Mouse (Mus musculus): Measurements from ENCODE around the gene Dysf. TPM values are rescaled to one million over a fixed set of nuclear protein-coding genes. Genes with fewer than 3 reads are reported as not detected.

The Dysf gene
- polyA plus RNA-seq, 1 experiment from 2014 or later = 2.3 TPM

- H3K27ac ChIP-seq (replicated peaks) = no peak overlapping the region
- H3K27me3 ChIP-seq (replicated peaks) = no peaks in the 10 kb centered on the region
- H3K9ac ChIP-seq (replicated peaks) = no peak overlapping the region
- no peak overlapping the region for H3K4me3 ChIP-seq (replicated peaks)
- no peaks in the 10 kb centered on the region for H3K9me3 ChIP-seq (replicated peaks)
- H3K4me2 ChIP-seq = no peak overlapping the region
- H3K36me3 ChIP-seq = no peaks in the 10 kb centered on the region
- H3K4me1 ChIP-seq = no peaks in the 10 kb centered on the region
- no peak for ATAC-seq (ENCODE audit: low FRiP score)
- WGBS = 65% methylated on average over 11 of the region's 11 CpGs
Measured at GRCm38 (mm10) chr6:84219119-84219518, 210.7 kb downstream of the Dysf start.

GRCm38 (mm10) chr6:84224861-84225260 lies 216.5 kb downstream of the Dysf start:
- 41% methylated on average over 4 of the region's 4 CpGs for WGBS
- Histone ChIP-seq H3K4me1 (no peaks in the 10 kb centered on the region), H3K4me3 (replicated peaks) (no peak overlapping the region), H3K9me3 (replicated peaks) (no peaks in the 10 kb centered on the region), H3K27ac (replicated peaks) (no peak overlapping the region), H3K27me3 (replicated peaks) (peaks cover 3% of the 10 kb centered on the region; the same call in 1 of the 2 replicates), H3K4me2 (no peak overlapping the region), H3K36me3 (no peaks in the 10 kb centered on the region), H3K9ac (replicated peaks) (no peak overlapping the region)
- ATAC-seq (ENCODE audit: low FRiP score) = no peak

- H3K27me3 ChIP-seq (replicated peaks) = peaks cover 3% of the 10 kb centered on the region; the same call in 1 of the 2 replicates
- no peaks in the 10 kb centered on the region for H3K4me1 ChIP-seq
- ATAC-seq (ENCODE audit: low FRiP score) = no peak
- no peak overlapping the region for H3K27ac ChIP-seq (replicated peaks)
- no peak overlapping the region for H3K9ac ChIP-seq (replicated peaks)
- 76% methylated on average over 6 of the region's 6 CpGs for WGBS
- no peak overlapping the region for H3K4me2 ChIP-seq
- no peaks in the 10 kb centered on the region for H3K9me3 ChIP-seq (replicated peaks)
- H3K36me3 ChIP-seq = no peaks in the 10 kb centered on the region
- no peak overlapping the region for H3K4me3 ChIP-seq (replicated peaks)
Measured at GRCm38 (mm10) chr6:84225587-84225986, 217.2 kb downstream of the Dysf start.

- no peak for ATAC-seq (ENCODE audit: low FRiP score)
- Histone ChIP-seq H3K36me3 (no peaks in the 10 kb centered on the region), H3K27me3 (replicated peaks) (peaks cover 3% of the 10 kb centered on the region; the same call in 1 of the 2 replicates), H3K9ac (replicated peaks) (no peak overlapping the region), H3K27ac (replicated peaks) (no peak overlapping the region), H3K9me3 (replicated peaks) (no peaks in the 10 kb centered on the region), H3K4me2 (no peak overlapping the region), H3K4me3 (replicated peaks) (no peak overlapping the region), H3K4me1 (peaks cover 5% of the 10 kb centered on the region; the same call in 1 of the 2 replicates)
- WGBS = 86% methylated on average over 4 of the region's 4 CpGs
Measured at GRCm38 (mm10) chr6:84228196-84228595, 219.8 kb downstream of the Dysf start.

GRCm38 (mm10) chr6:84228786-84229185 lies 220.4 kb downstream of the Dysf start:
- ATAC-seq (ENCODE audit: low FRiP score) = no peak
- peaks cover 5% of the 10 kb centered on the region; the same call in 1 of the 2 replicates for H3K4me1 ChIP-seq
- peaks cover 3% of the 10 kb centered on the region; the same call in 1 of the 2 replicates for H3K27me3 ChIP-seq (replicated peaks)
- WGBS = 23% methylated on average over 5 of the region's 5 CpGs
- H3K36me3 ChIP-seq = no peaks in the 10 kb centered on the region
- no peak overlapping the region for H3K4me3 ChIP-seq (replicated peaks)
- H3K9me3 ChIP-seq (replicated peaks) = no peaks in the 10 kb centered on the region
- no peak overlapping the region for H3K27ac ChIP-seq (replicated peaks)
- H3K4me2 ChIP-seq = no peak overlapping the region
- H3K9ac ChIP-seq (replicated peaks) = no peak overlapping the region

- WGBS = 68% methylated on average over 7 of the region's 7 CpGs
- no peaks in the 10 kb centered on the region for H3K36me3 ChIP-seq
- no peaks in the 10 kb centered on the region for H3K9me3 ChIP-seq (replicated peaks)
- H3K27ac ChIP-seq (replicated peaks) = no peak overlapping the region
- peaks cover 5% of the 10 kb centered on the region; the same call in 1 of the 2 replicates for H3K4me1 ChIP-seq
- H3K4me3 ChIP-seq (replicated peaks) = no peak overlapping the region
- no peak for ATAC-seq (ENCODE audit: low FRiP score)
- no peak overlapping the region for H3K9ac ChIP-seq (replicated peaks)
- H3K27me3 ChIP-seq (replicated peaks) = peaks cover 3% of the 10 kb centered on the region; the same call in 1 of the 2 replicates
- H3K4me2 ChIP-seq = no peak overlapping the region
Measured at GRCm38 (mm10) chr6:84229739-84230138, 221.3 kb downstream of the Dysf start.

- no peaks in the 10 kb centered on the region for H3K9me3 ChIP-seq (replicated peaks)
- no peaks in the 10 kb centered on the region for H3K36me3 ChIP-seq
- H3K4me3 ChIP-seq (replicated peaks) = no peak overlapping the region
- no peak overlapping the region for H3K4me2 ChIP-seq
- no peak for ATAC-seq (ENCODE audit: low FRiP score)
- peaks cover 5% of the 10 kb centered on the region; the same call in 1 of the 2 replicates for H3K4me1 ChIP-seq
- H3K9ac ChIP-seq (replicated peaks) = no peak overlapping the region
- H3K27me3 ChIP-seq (replicated peaks) = peaks cover 3% of the 10 kb centered on the region; the same call in 1 of the 2 replicates
- whole genome bisulfite sequencing = 58% methylated on average over 7 of the region's 7 CpGs
- no peak overlapping the region for H3K27ac ChIP-seq (replicated peaks)
Measured at GRCm38 (mm10) chr6:84231108-84231507, 222.7 kb downstream of the Dysf start.

DNA sequence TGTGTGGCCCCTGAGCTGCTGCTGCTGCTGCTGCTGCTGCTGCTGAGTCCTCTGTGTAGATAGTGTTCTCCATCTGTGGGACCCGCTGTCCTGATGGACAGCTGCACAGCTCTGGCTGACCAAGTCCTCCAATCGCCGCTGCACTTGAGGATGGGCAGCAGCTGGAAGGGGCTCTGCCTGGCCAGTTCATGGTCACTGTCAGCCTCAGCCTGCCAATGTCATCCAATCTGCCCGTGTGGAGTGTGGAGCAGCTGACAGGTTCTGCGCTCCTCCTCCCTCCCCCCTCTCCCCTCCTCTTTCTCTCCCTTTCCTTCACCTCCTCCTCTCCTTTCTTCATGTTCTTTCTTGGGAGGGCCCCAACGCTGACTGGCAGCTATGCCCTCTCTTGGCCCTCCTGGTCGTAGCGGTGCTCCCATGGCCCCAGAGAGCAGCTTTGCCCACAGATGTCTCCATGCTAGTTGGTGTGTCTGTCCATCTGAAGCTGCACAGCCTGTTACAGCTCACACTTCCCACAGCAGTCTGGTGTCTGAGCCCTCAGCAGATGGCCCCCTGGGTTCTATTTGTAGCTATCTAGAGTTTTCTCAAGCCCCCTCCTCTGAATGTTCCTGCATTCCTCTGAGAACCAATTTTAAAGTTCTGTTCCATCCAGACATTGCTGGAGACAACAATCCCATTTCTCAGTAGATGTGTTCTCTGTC lies 223.8 kb downstream of the Dysf start:
- Histone ChIP-seq H3K9me3 (replicated peaks) (no peaks in the 10 kb centered on the region), H3K27me3 (replicated peaks) (peaks cover 1% of the 10 kb centered on the region; the same call in 1 of the 2 replicates), H3K9ac (replicated peaks) (no peak overlapping the region), H3K4me3 (replicated peaks) (no peak overlapping the region), H3K4me2 (no peak overlapping the region), H3K4me1 (peaks cover 5% of the 10 kb centered on the region; the same call in 1 of the 2 replicates), H3K27ac (replicated peaks) (no peak overlapping the region), H3K36me3 (no peaks in the 10 kb centered on the region)
- no peak for ATAC-seq (ENCODE audit: low FRiP score)
- 62% methylated on average over 8 of the region's 8 CpGs for WGBS

DNA sequence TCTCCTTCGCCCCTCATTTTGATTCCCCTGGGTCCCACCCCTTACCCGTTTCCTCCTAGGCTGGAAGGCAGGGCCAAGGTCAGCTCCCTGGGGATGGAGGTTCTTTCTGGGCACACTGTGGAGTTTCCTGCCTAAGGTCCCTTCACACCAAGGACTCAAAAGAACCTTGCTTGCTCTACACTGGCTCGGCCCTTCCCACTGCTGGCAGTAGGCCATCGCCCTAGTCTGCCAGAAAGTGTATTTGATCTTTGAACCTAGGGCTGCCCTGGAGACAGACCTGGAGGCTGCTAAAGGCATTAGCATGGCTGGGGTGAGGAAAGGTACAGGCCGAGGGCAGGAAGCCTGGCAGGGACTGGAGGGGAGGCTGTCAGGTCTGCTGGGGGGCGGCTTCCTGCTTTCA lies 225.4 kb downstream of the Dysf start:
- WGBS = 74% methylated on average over 6 of the region's 6 CpGs

DNA sequence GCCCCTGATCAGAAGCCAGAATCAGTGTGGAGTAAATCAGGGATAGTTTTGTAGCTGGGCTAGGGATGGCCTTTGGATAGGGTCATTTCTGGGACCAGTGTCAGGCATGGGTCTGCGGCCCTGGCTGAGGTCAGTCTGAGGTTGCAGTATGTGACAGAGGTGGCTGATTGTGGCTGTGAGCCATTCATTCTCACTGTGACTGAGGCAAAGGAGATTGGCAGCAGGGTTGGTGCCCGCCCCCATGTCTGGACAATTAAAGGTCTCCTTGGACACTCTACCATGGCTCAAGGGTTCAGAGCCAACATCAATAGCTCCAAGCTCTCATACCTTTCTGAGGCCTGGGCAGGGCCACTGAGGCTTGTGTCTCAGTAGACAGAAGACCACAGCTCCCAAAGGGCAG lies 227.0 kb downstream of the Dysf start:
- Histone ChIP-seq H3K9me3 (replicated peaks) (no peaks in the 10 kb centered on the region), H3K4me2 (no peak overlapping the region), H3K4me1 (peaks cover 5% of the 10 kb centered on the region; the same call in 1 of the 2 replicates), H3K27ac (replicated peaks) (no peak overlapping the region), H3K9ac (replicated peaks) (no peak overlapping the region), H3K36me3 (no peaks in the 10 kb centered on the region), H3K27me3 (replicated peaks) (no peaks in the 10 kb centered on the region), H3K4me3 (replicated peaks) (no peak overlapping the region)
- 99% methylated on average over 2 of the region's 2 CpGs for WGBS
- ATAC-seq (ENCODE audit: low FRiP score) = no peak

More for the DNA sequence above, 225.4 kb downstream of the Dysf start:
- Histone ChIP-seq H3K27ac (replicated peaks) (no peak overlapping the region), H3K36me3 (no peaks in the 10 kb centered on the region), H3K27me3 (replicated peaks) (no peaks in the 10 kb centered on the region), H3K9ac (replicated peaks) (no peak overlapping the region), H3K4me2 (no peak overlapping the region), H3K4me1 (peaks cover 5% of the 10 kb centered on the region; the same call in 1 of the 2 replicates), H3K9me3 (replicated peaks) (no peaks in the 10 kb centered on the region), H3K4me3 (replicated peaks) (no peak overlapping the region)
- ATAC-seq (ENCODE audit: low FRiP score) = no peak

DNA sequence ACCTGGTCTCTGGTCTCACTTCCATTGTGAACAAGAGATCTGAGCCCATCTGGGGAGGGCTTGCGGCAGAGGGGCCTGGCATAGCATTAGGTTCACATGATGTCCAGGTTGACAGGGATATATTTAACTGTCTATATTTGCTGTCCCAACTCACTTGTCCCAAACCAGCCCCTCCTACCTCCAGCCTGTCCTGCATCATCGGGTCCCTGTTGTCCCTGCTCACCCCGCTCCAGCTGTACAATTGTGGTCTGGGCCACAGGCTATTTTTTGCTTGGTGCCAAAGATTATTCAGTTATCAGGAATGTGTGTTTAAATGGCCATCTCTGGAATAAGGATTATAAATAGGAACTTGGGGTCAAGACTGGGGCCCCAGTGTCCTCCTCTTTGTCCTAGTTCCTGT lies 235.0 kb downstream of the Dysf start:
- Histone ChIP-seq H3K36me3 (no peaks in the 10 kb centered on the region), H3K27me3 (replicated peaks) (no peaks in the 10 kb centered on the region), H3K27ac (replicated peaks) (no peak overlapping the region), H3K9ac (replicated peaks) (no peak overlapping the region), H3K4me2 (no peak overlapping the region), H3K4me1 (no peaks in the 10 kb centered on the region), H3K9me3 (replicated peaks) (no peaks in the 10 kb centered on the region), H3K4me3 (replicated peaks) (no peak overlapping the region)
- ATAC-seq (ENCODE audit: low FRiP score) = no peak
- WGBS = 91% methylated on average over 3 of the region's 3 CpGs

- 80% methylated on average over 4 of the region's 4 CpGs for WGBS
- ATAC-seq (ENCODE audit: low FRiP score) = no peak
- no peak overlapping the region for H3K4me3 ChIP-seq (replicated peaks)
- H3K36me3 ChIP-seq = no peaks in the 10 kb centered on the region
- no peak overlapping the region for H3K27ac ChIP-seq (replicated peaks)
- H3K4me2 ChIP-seq = no peak overlapping the region
- no peaks in the 10 kb centered on the region for H3K4me1 ChIP-seq
- H3K9me3 ChIP-seq (replicated peaks) = no peaks in the 10 kb centered on the region
- no peaks in the 10 kb centered on the region for H3K27me3 ChIP-seq (replicated peaks)
- H3K9ac ChIP-seq (replicated peaks) = no peak overlapping the region
Measured at GRCm38 (mm10) chr6:84246101-84246760, 237.8 kb downstream of the Dysf start.

Data from neural tube, embryonic 15.5 days (tissue).